Mouse (Mus musculus): Measurements from ENCODE around the gene Sorbs2. TPM values are rescaled to one million over a fixed set of nuclear protein-coding genes. Genes with fewer than 3 reads are reported as not detected.

Gene Sorbs2
- polyA plus RNA-seq, 2 experiments: 3.7 to 6.2 TPM

DNA sequence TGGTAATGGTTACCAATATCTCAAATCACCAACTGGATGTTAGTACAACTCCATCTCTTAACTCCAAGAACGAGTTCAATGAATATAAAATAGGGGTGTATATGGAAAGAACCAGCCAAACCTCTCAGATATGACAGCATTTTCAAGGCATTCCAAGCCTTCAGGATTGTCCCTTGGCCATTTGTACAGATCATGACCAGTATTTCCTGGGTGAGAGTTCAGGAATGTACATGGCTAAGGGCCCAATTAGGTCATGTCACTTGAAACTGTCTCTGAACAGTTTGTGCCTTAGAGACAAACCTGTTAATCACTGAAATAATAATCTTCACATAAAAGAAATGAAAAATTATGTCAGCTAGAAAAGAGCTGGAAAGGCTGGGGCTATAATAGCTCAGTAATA lies 76.3 kb downstream of the Sorbs2 start:
- H3K9ac ChIP-seq (replicated peaks): no peak overlapping the region
- ATAC-seq (ENCODE audit: insufficient read depth) (no peak), DNase-seq (ENCODE audit: low read depth in 3 of 3, low spot score in 3 of 3) (no peak)
- no peaks in the 10 kb centered on the region for H3K4me1 ChIP-seq (replicated peaks; ENCODE audit: control insufficient read depth in 2 of 2, insufficient read depth in 2 of 2, low read length in 1 of 2)
- no peaks in the 10 kb centered on the region for H3K9me3 ChIP-seq (ENCODE audit: control insufficient read depth, low read length)
- H3K27ac ChIP-seq: no peak overlapping the region
- H3K36me3 ChIP-seq (replicated peaks; ENCODE audit: control insufficient read depth, insufficient read depth, low read depth): no peaks in the 10 kb centered on the region
- H3K4me2 ChIP-seq (ENCODE audit: low read depth): no peak overlapping the region
- no peak for TF ChIP-seq EP300 (IDR thresholded peaks at IDR 0.05; ENCODE audit: low read depth)
- no peak for TF ChIP-seq CTCF (IDR thresholded peaks at IDR 0.05; ENCODE audit: low read depth)
- H3K27me3 ChIP-seq (ENCODE audit: control insufficient read depth, insufficient read depth, low read length): no peaks in the 10 kb centered on the region
- WGBS (ENCODE audit: insufficient replicate concordance): 40% methylated on average over 1 of the region's 1 CpGs
- no peak overlapping the region for H3K4me3 ChIP-seq (ENCODE audit: insufficient read depth in 1 of 2, low read depth in 2 of 2, low read length in 2 of 2)

DNA sequence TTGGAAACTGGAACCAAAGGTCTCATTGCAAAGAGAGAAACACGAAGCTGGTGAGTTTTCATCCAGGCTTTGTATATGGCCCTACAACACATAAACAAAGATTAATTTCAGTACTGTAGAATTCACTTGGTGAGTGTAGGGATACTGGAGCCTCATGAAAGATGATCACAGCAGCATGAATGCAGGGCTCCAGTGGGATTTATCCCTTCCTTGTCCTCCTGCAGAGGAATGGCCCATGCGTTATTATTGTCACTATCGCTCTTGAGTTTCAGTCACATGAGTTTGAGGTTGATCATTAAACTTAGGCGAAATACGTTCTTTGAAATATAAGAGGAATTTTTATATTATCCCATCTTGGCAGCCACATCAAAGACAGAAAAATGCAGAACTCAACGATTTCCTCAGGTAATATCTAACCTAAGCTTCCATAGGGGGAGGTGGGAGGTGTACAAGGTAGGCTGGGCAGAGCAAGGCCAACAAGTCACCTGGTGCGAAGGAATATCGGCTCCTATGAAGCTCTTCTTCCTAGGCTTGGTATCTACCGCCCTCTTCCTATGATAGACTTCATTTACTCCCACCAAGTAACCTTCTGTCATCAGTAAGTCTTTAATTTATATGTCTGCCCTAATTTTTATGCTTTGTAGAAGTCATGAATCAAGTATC lies 76.9 kb downstream of the Sorbs2 start:
- H3K9me3 ChIP-seq (ENCODE audit: control insufficient read depth, low read length): no peaks in the 10 kb centered on the region
- H3K27ac ChIP-seq: no peak overlapping the region
- H3K4me1 ChIP-seq (replicated peaks; ENCODE audit: control insufficient read depth in 2 of 2, insufficient read depth in 2 of 2, low read length in 1 of 2): no peaks in the 10 kb centered on the region
- no peaks in the 10 kb centered on the region for H3K27me3 ChIP-seq (ENCODE audit: control insufficient read depth, insufficient read depth, low read length)
- no peak overlapping the region for H3K4me3 ChIP-seq (ENCODE audit: insufficient read depth in 1 of 2, low read depth in 2 of 2, low read length in 2 of 2)
- ATAC-seq (ENCODE audit: insufficient read depth): no peak
- DNase-seq (ENCODE audit: low read depth in 3 of 3, low spot score in 3 of 3): no peak
- no peak for TF ChIP-seq CTCF (IDR thresholded peaks at IDR 0.05; ENCODE audit: low read depth)
- TF ChIP-seq EP300 (IDR thresholded peaks at IDR 0.05; ENCODE audit: low read depth): no peak
- H3K4me2 ChIP-seq (ENCODE audit: low read depth): no peak overlapping the region
- H3K36me3 ChIP-seq (replicated peaks; ENCODE audit: control insufficient read depth, insufficient read depth, low read depth): no peaks in the 10 kb centered on the region
- 72% methylated on average over 9 of the region's 9 CpGs for WGBS (ENCODE audit: insufficient replicate concordance)
- no peak overlapping the region for H3K9ac ChIP-seq (replicated peaks)

- Histone ChIP-seq H3K27ac (no peak overlapping the region), H3K27me3 (ENCODE audit: control insufficient read depth, insufficient read depth, low read length) (no peaks in the 10 kb centered on the region), H3K4me2 (ENCODE audit: low read depth) (no peak overlapping the region), H3K9ac (replicated peaks) (no peak overlapping the region), H3K36me3 (replicated peaks; ENCODE audit: control insufficient read depth, insufficient read depth, low read depth) (no peaks in the 10 kb centered on the region), H3K4me3 (ENCODE audit: insufficient read depth in 1 of 2, low read depth in 2 of 2, low read length in 2 of 2) (no peak overlapping the region), H3K4me1 (replicated peaks; ENCODE audit: control insufficient read depth in 2 of 2, insufficient read depth in 2 of 2, low read length in 1 of 2) (no peaks in the 10 kb centered on the region), H3K9me3 (ENCODE audit: control insufficient read depth, low read length) (no peaks in the 10 kb centered on the region)
- ATAC-seq (ENCODE audit: insufficient read depth): no peak
- TF ChIP-seq CTCF (IDR thresholded peaks at IDR 0.05; ENCODE audit: low read depth) (no peak), EP300 (IDR thresholded peaks at IDR 0.05; ENCODE audit: low read depth) (no peak)
- no peak for DNase-seq (ENCODE audit: low read depth in 3 of 3, low spot score in 3 of 3)
- 43% methylated on average over 4 of the region's 4 CpGs for WGBS (ENCODE audit: insufficient replicate concordance)
Measured at GRCm38 (mm10) chr8:45585158-45585557, 77.6 kb downstream of the Sorbs2 start.

- no peaks in the 10 kb centered on the region for H3K4me1 ChIP-seq (replicated peaks; ENCODE audit: control insufficient read depth in 2 of 2, insufficient read depth in 2 of 2, low read length in 1 of 2)
- H3K9me3 ChIP-seq (ENCODE audit: control insufficient read depth, low read length): no peaks in the 10 kb centered on the region
- no peak for ATAC-seq (ENCODE audit: insufficient read depth)
- H3K36me3 ChIP-seq (replicated peaks; ENCODE audit: control insufficient read depth, insufficient read depth, low read depth): no peaks in the 10 kb centered on the region
- no peaks in the 10 kb centered on the region for H3K27me3 ChIP-seq (ENCODE audit: control insufficient read depth, insufficient read depth, low read length)
- no peak overlapping the region for H3K4me2 ChIP-seq (ENCODE audit: low read depth)
- TF ChIP-seq CTCF (IDR thresholded peaks at IDR 0.05; ENCODE audit: low read depth) (no peak), EP300 (IDR thresholded peaks at IDR 0.05; ENCODE audit: low read depth) (no peak)
- H3K4me3 ChIP-seq (ENCODE audit: insufficient read depth in 1 of 2, low read depth in 2 of 2, low read length in 2 of 2): no peak overlapping the region
- H3K27ac ChIP-seq: no peak overlapping the region
- H3K9ac ChIP-seq (replicated peaks): no peak overlapping the region
- DNase-seq (ENCODE audit: low read depth in 3 of 3, low spot score in 3 of 3): no peak
- WGBS (ENCODE audit: insufficient replicate concordance): 70% methylated on average over 9 of the region's 9 CpGs
Measured at GRCm38 (mm10) chr8:45587011-45587410, 79.4 kb downstream of the Sorbs2 start.

- ATAC-seq (ENCODE audit: insufficient read depth) (no peak), DNase-seq (ENCODE audit: low read depth in 3 of 3, low spot score in 3 of 3) (no peak)
- no peaks in the 10 kb centered on the region for H3K4me1 ChIP-seq (replicated peaks; ENCODE audit: control insufficient read depth in 2 of 2, insufficient read depth in 2 of 2, low read length in 1 of 2)
- TF ChIP-seq EP300 (IDR thresholded peaks at IDR 0.05; ENCODE audit: low read depth) (no peak), CTCF (IDR thresholded peaks at IDR 0.05; ENCODE audit: low read depth) (no peak)
- no peaks in the 10 kb centered on the region for H3K27me3 ChIP-seq (ENCODE audit: control insufficient read depth, insufficient read depth, low read length)
- H3K9me3 ChIP-seq (ENCODE audit: control insufficient read depth, low read length): no peaks in the 10 kb centered on the region
- H3K27ac ChIP-seq: no peak overlapping the region
- WGBS (ENCODE audit: insufficient replicate concordance): 70% methylated on average over 4 of the region's 4 CpGs
- no peaks in the 10 kb centered on the region for H3K36me3 ChIP-seq (replicated peaks; ENCODE audit: control insufficient read depth, insufficient read depth, low read depth)
- H3K9ac ChIP-seq (replicated peaks): no peak overlapping the region
- no peak overlapping the region for H3K4me2 ChIP-seq (ENCODE audit: low read depth)
- no peak overlapping the region for H3K4me3 ChIP-seq (ENCODE audit: insufficient read depth in 1 of 2, low read depth in 2 of 2, low read length in 2 of 2)
Measured at GRCm38 (mm10) chr8:45591888-45592287, 84.3 kb downstream of the Sorbs2 start.
